Mouse (Mus musculus) MEL (cell line): Measurements from ENCODE around the gene Retreg2. TPM values are rescaled to one million over a fixed set of nuclear protein-coding genes. Genes with fewer than 3 reads are reported as not detected.

Experiments
- DNase-seq: peaks from one replicate; pipeline ENCODE4 v3.0.0; 2011; ENCODE audit warnings: low read depth, low spot score
- H3K27ac ChIP-seq: 2 replicates; pipeline ENCODE4 v1.5.1; 2012; ENCODE audit warnings: low read depth, mild to moderate bottlenecking, control low read depth, low read length, moderate library complexity; ENCODE audit not compliant: control insufficient read depth
- H3K27me3 ChIP-seq, 2 experiments: fragments of 150-350 bp in 1 of 2; sonication (generic) in 1 of 2; 2 replicates each; pipeline ENCODE4 v1.6.1; 2012; ENCODE audit warnings: low read length in 2 of 2, mild to moderate bottlenecking in 2 of 2, improper control_type of control experiment in 1 of 2, moderate library complexity in 1 of 2; ENCODE audit not compliant: insufficient read depth in 2 of 2, control insufficient read depth in 1 of 2
- H3K36me3 ChIP-seq, 2 experiments: 2 replicates each; pipeline ENCODE4 v1.6.1; 2012 to 2014; ENCODE audit warnings: low read length in 2 of 2, improper control_type of control experiment in 1 of 2, inconsistent platforms in 1 of 2, mild to moderate bottlenecking in 1 of 2; ENCODE audit not compliant: insufficient read depth in 2 of 2, control insufficient read depth in 1 of 2
- H3K4me1 ChIP-seq, 2 experiments: fragments of 150-350 bp in 1 of 2; sonication (generic) in 1 of 2; 2 replicates each; pipeline ENCODE4 v1.6.1; 2012; ENCODE audit warnings: low read length in 2 of 2, improper control_type of control experiment in 1 of 2, mild to moderate bottlenecking in 1 of 2; ENCODE audit not compliant: insufficient read depth in 2 of 2, control insufficient read depth in 1 of 2
- H3K4me3 ChIP-seq, 2 experiments: fragments of 150-350 bp in 1 of 2; sonication (generic) in 1 of 2; 2 replicates each; pipeline ENCODE4 v1.5.1; 2012; ENCODE audit warnings: low read depth in 2 of 2, low read length in 2 of 2, mild to moderate bottlenecking in 2 of 2, moderate library complexity in 2 of 2, control low read depth in 1 of 2, improper control_type of control experiment in 1 of 2; ENCODE audit not compliant: control insufficient read depth in 1 of 2, insufficient read depth in 1 of 2
- H3K79me2 ChIP-seq: 2 replicates; pipeline ENCODE4 v1.6.1; 2012; ENCODE audit warnings: mild to moderate bottlenecking, low read length, moderate library complexity; ENCODE audit not compliant: control insufficient read depth, poor library complexity, insufficient read depth
- H3K9ac ChIP-seq: 2 replicates; pipeline ENCODE4 v1.6.1; 2012; ENCODE audit warnings: low read depth, mild to moderate bottlenecking, control low read depth, low read length, moderate library complexity; ENCODE audit not compliant: control insufficient read depth, poor library complexity, severe bottlenecking
- H3K9me3 ChIP-seq: fragments of 150-350 bp; sonication (generic); replicated peaks from 2 replicates; pipeline ENCODE4 v1.6.1; 2012; ENCODE audit warnings: mild to moderate bottlenecking, low read length, improper control_type of control experiment, moderate library complexity; ENCODE audit not compliant: insufficient read depth
- BHLHE40 ChIP-seq: IDR thresholded peaks from 2 replicates; pipeline ENCODE4 v1.6.1; 2012; ENCODE audit warnings: low read depth, mild to moderate bottlenecking, inconsistent platforms, low read length, improper control_type of control experiment, borderline replicate concordance
- CHD1 ChIP-seq: IDR thresholded peaks from 2 replicates; pipeline ENCODE4 v1.6.1; 2012; ENCODE audit warnings: low read depth, mild to moderate bottlenecking, inconsistent platforms, low read length, improper control_type of control experiment
- CTCF ChIP-seq, 3 experiments: IDR thresholded peaks in 2 of 3; conservative IDR thresholded peaks in 1 of 3; 2 replicates each; pipeline ENCODE4 v1.5.1; 2011 to 2012; ENCODE audit warnings: low read length in 3 of 3, low read depth in 2 of 3, mild to moderate bottlenecking in 2 of 3, improper control_type of control experiment in 1 of 3, inconsistent platforms in 1 of 3, mixed read lengths in 1 of 3, moderate library complexity in 1 of 3; ENCODE audit not compliant: control insufficient read depth in 1 of 3, insufficient read depth in 1 of 3, poor library complexity in 1 of 3, severe bottlenecking in 1 of 3
- E2F4 ChIP-seq: IDR thresholded peaks from 2 replicates; pipeline ENCODE4 v1.6.1; 2011; ENCODE audit warnings: low read depth, low read length, improper control_type of control experiment, borderline replicate concordance
- ETS1 ChIP-seq: IDR thresholded peaks from 2 replicates; pipeline ENCODE4 v1.6.1; 2012; ENCODE audit warnings: low read depth, mild to moderate bottlenecking, inconsistent platforms, low read length, improper control_type of control experiment, moderate library complexity
- HCFC1 ChIP-seq: IDR thresholded peaks from 2 replicates; pipeline ENCODE4 v1.6.1; 2012; ENCODE audit warnings: low read depth, mild to moderate bottlenecking, inconsistent platforms, low read length, improper control_type of control experiment, moderate library complexity
- MAX ChIP-seq: IDR thresholded peaks from 2 replicates; pipeline ENCODE4 v1.6.1; 2011; ENCODE audit warnings: low read length, improper control_type of control experiment
- MAZ ChIP-seq: IDR thresholded peaks from 2 replicates; pipeline ENCODE4 v1.6.1; 2012; ENCODE audit warnings: low read depth, mild to moderate bottlenecking, inconsistent platforms, low read length, improper control_type of control experiment
- MXI1 ChIP-seq: IDR thresholded peaks from 2 replicates; pipeline ENCODE4 v1.6.1; 2011; ENCODE audit warnings: mild to moderate bottlenecking, low read depth, low read length, improper control_type of control experiment
- MYC ChIP-seq: IDR thresholded peaks from 2 replicates; pipeline ENCODE4 v1.6.1; 2011; ENCODE audit warnings: low read depth, mild to moderate bottlenecking, low read length, improper control_type of control experiment, moderate library complexity
- NELFE ChIP-seq: IDR thresholded peaks from 2 replicates; pipeline ENCODE4 v1.6.1; 2011; ENCODE audit warnings: low read depth, low read length, improper control_type of control experiment
- POLR2A ChIP-seq, 2 experiments: IDR thresholded peaks; 2 replicates each; pipeline ENCODE4 v1.6.1; 2011 to 2012; ENCODE audit warnings: low read length in 2 of 2, mild to moderate bottlenecking in 2 of 2, control low read depth in 1 of 2, improper control_type of control experiment in 1 of 2, low read depth in 1 of 2, moderate library complexity in 1 of 2; ENCODE audit not compliant: control insufficient read depth in 1 of 2, insufficient read depth in 1 of 2, poor library complexity in 1 of 2
- POLR2AphosphoS2 ChIP-seq: IDR thresholded peaks from 2 replicates; pipeline ENCODE4 v1.6.1; 2011; ENCODE audit warnings: low read length, improper control_type of control experiment
- SIN3A ChIP-seq: IDR thresholded peaks from 2 replicates; pipeline ENCODE4 v1.6.1; 2012; ENCODE audit warnings: low read length, improper control_type of control experiment, inconsistent platforms
- TBP ChIP-seq: IDR thresholded peaks from 2 replicates; pipeline ENCODE4 v1.8.0; 2011; ENCODE audit warnings: low read depth, low read length, improper control_type of control experiment
- TCF12 ChIP-seq: IDR thresholded peaks from 2 replicates; pipeline ENCODE4 v1.6.1; 2014; ENCODE audit warnings: low read depth, mild to moderate bottlenecking, inconsistent platforms, low read length, improper control_type of control experiment, moderate library complexity
- ZC3H11A ChIP-seq: IDR thresholded peaks from 2 replicates; pipeline ENCODE4 v1.6.1; 2012; ENCODE audit warnings: low read depth, mild to moderate bottlenecking, inconsistent platforms, low read length, improper control_type of control experiment
- ZMIZ1 ChIP-seq: IDR thresholded peaks from 2 replicates; pipeline ENCODE4 v1.6.1; 2012; ENCODE audit warnings: low read depth, mild to moderate bottlenecking, inconsistent platforms, low read length, improper control_type of control experiment, moderate library complexity
- ZNF384 ChIP-seq: IDR thresholded peaks from 2 replicates; pipeline ENCODE4 v1.6.1; 2012; ENCODE audit warnings: low read depth, mild to moderate bottlenecking, inconsistent platforms, low read length, improper control_type of control experiment
- polyA plus RNA-seq, 2 experiments: library from polyadenylated mRNA; stranded (reverse) in 1 of 2; unstranded in 1 of 2; fragments of >175 nt in 1 of 2; fragments of >200 nt in 1 of 2; gene quantifications; 2 replicates each; pipeline versions ENCODE4 v1.2.1 to v1.2.4; 2012; ENCODE audit warnings: low replicate concordance in 2 of 2, low read depth in 1 of 2; ENCODE audit not compliant: insufficient read length in 2 of 2, insufficient read depth in 1 of 2, missing spikeins in 1 of 2
- total RNA-seq: library from RNA; depleted of rRNA; stranded (reverse); fragments of 300-350 nt; gene quantifications from 2 replicates; pipeline ENCODE4 v1.2.3, GENCODE M21; 2012

The Retreg2 gene
- total and polyA plus RNA-seq, 3 experiments = 38.1 to 59.2 TPM; not detected in 1

DNA sequence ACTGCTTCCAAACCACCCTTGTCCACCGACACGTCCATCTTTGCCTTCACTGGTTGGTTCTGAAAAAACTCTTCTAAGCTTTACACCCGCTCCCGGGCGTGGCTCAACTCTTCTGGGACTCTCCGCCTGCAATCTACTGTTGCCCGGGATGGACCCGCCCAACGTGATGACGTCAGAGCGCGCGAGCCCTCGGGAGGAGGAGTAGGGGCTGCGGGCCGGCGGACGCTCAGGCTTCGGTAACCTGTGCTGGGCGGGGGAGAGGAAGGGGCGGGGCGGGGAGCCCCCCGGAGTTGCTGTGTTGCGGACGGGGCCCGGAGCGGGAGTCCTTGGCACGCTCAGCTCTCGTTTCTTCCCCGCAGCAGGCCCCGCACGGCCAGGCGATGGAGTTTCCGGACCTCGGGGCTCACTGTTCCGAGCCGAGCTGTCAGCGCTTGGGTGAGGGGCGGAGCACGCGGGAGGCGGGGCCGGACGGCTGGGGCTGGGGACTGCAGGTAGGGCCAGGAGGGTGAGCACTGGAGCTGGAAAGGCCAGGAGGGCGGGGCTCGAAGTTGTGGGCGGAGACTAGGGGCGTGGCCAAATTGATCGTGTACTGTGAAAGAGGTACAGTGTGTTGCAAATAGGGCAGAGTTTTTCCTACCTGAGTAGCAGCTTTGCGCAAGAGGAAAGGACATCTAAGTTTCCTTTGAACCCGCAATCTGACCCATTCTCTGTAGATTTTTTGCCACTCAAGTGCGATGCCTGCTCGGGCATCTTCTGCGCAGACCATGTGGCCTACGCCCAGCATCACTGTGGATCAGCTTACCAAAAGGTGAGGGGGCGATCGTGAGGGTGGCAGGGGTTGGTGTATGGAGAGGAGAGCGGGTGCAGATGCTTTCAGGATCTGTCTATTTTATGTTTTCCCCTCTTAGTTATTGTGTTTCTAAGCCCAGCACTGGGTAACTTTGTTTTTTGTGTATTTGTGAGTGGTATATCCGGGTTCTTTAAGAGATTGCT lies 26.2 kb downstream of the Retreg2 start, which contains the start of gene Zfand2b:
Gene Zfand2b, plus strand, starts transcription at position 175 of the 993 bp plus-strand sequence.
- H3K9ac ChIP-seq = peak within 1 kb of the TSS; percentile 65
- DNase-seq = peak; percentile 97
- TF ChIP-seq POLR2A (IDR thresholded peaks at IDR 0.05; ENCODE audit: control insufficient read depth in 1 of 2, insufficient read depth in 1 of 2, low read depth in 1 of 2, low read length in 2 of 2, poor library complexity in 1 of 2) (peak; percentile 60 to 80; a peak in 3 of 4 replicates), ZC3H11A (no peak), ZNF384 (peak; percentile 67), CHD1 (no peak), NELFE (peak; percentile 56), TCF12 (peak; percentile 68), CTCF (IDR thresholded peaks at IDR 0.05 in 2 of 3, conservative IDR thresholded peaks at IDR 0.05 in 1 of 3; ENCODE audit: control insufficient read depth in 1 of 3, insufficient read depth in 1 of 3, low read depth in 2 of 3, low read length in 3 of 3, poor library complexity in 1 of 3, severe bottlenecking in 1 of 3) (no peak), TBP (peak; percentile 38; the same call in 1 of the 2 replicates), MAX (peak; percentile 40; the same call in 1 of the 2 replicates), E2F4 (no peak; the same call in 1 of the 2 replicates), ZMIZ1 (peak; percentile 59; the same call in 1 of the 2 replicates), HCFC1 (peak; percentile 64), MXI1 (peak; percentile 52), SIN3A (peak; percentile 68), ETS1 (peak; percentile 44; the same call in 1 of the 2 replicates), MYC (0 out of 2 replicates have a peak, but pooled peaks have one; percentile 44), BHLHE40 (no peak), MAZ (peak; percentile 35; the same call in 1 of the 2 replicates), POLR2AphosphoS2 (peak; percentile 45; the same call in 1 of the 2 replicates)
- H3K4me3 ChIP-seq = peak within 1 kb of the TSS; percentile 60 to 84
- peak within 1 kb of the TSS; percentile 48; the same call in 1 of the 2 replicates for H3K27ac ChIP-seq
- no peaks in the 10 kb centered on the region for H3K79me2 ChIP-seq
- peaks cover 0 to 4% of the 10 kb centered on the region in 2 experiments; a peak in 2 of 4 replicates for H3K4me1 ChIP-seq
- H3K27me3 ChIP-seq = no peaks in the 10 kb centered on the region
- H3K9me3 ChIP-seq = no peaks in the 10 kb centered on the region
- no peaks in the 10 kb centered on the region; a peak in 2 of 4 replicates for H3K36me3 ChIP-seq
